Mouse (Mus musculus) cerebellum, adult 8-10 months (tissue): ENCODE measurements at regions not wholly inside any gene's neighbourhood (a gene's known extent, or its start where the extent isn't known, plus 50 kb on each side); places are given as distances from the start of the nearest gene placed in this dataset.
A peak's percentile ranks its signal among the peaks of the same experiment; 100 is the strongest.

Experiments used
- DNase-seq: peaks from one replicate; pipeline ENCODE4 v3.0.0; 2022

DNA sequence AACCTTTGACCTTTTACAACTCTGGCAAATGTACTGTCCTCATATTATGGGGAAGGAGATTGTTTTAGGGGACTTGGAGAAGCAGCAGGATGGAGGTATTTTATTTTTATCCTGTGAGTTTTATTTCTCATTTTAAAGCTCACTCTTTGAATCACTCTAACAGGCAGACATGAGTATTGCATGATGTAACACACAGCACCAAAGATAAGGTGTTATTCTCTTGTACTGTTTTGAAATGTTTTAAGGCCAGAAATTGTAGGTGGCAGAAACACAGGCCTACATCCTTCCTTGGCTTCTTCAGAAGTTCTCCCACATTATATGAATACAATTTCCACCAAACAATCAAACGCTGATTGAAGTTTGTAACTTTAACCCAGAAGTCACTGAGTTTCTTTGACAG, 377.9 kb upstream of the Nr2f1 start:
- DNase-seq, result no peak

DNA sequence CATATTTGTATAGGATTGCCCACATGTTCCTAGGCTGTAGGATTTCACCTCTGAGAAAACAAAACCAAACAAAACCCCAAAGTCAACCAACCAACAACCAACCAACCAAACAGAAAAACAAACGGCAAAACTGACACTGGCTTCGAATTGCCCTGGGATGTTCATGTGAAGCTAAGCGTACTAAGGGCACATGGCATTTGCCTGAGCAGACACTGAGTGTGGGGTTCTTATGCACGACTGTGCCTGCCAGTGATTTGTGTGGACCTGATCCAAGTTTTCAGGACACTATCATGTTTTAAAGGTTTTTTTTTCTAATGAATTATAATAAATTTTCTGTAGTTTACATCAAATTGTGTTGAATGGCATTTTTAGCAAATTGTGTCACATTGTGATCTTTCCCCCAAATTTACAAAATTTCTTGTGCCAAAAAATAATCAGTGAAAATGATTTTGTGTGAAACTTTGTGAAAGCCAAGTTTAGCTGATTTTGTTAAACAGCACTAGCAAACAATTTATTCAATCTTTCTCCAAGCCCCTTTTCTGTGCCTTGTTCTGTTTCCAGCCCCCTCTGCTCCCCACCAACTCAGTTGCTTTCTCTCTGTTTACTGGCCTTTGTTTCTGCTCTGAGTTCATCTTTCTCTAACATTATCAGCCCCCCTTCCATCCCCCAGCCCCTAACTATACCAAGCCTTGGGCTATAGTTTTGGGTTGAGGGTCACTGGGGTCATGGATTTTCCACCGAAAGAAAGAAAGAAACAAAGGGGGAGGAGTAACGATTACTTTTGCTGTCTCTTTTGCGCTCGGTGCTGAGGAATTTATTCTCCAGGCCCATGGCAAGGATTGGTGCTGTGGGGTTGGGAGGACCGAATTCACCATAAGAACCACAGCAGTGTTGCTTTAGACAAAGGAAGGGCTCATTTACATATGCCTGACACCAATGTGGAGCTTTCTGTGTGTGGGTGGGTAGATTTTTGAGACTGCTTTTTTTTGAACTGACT, 377.0 kb upstream of the Nr2f1 start:
- no peak for DNase-seq

DNA sequence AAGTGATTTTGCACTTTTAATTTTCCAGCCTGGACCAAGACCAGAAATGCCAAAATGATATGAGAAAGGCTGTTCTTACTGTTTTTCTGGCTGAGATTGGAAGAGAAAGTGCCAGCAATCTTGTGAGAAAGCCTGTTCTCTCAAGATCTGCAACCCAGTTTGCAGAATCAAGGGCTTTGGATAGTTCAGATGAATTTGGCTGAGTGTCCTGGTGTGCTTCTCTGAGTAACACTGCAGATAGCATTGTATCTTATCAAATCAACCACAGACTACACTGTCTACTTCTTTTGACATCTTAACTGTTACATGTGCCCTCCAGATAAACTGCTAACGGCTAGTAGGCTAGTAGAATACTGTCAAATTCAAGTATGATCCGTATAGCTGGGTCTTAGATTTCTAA, 371.5 kb upstream of the Nr2f1 start:
- DNase-seq, result no peak

DNA sequence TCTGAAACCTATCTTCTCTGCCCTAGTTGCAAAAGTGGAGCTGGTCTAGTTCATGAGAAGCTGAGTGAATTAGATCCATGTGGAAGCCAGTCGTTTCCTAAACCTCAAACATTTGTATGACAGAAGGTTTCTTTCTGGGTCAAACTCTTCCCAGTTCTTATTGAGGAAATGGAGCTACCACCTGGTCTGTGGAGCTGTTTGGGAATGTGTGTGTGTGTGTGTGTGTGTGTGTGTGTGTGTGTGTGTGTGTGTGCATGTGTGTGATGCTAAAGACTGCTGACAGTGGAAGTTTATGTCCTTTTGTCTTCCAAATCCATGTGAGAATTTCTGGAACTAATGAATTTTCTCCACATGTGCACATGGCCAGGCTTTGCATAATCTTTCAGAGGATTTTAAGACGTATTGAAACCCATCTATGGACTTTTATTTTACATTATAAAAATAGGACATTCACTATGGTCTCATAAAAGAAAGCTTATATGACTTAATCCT, 324.9 kb upstream of the Nr2f1 start:
- no peak for DNase-seq

DNA sequence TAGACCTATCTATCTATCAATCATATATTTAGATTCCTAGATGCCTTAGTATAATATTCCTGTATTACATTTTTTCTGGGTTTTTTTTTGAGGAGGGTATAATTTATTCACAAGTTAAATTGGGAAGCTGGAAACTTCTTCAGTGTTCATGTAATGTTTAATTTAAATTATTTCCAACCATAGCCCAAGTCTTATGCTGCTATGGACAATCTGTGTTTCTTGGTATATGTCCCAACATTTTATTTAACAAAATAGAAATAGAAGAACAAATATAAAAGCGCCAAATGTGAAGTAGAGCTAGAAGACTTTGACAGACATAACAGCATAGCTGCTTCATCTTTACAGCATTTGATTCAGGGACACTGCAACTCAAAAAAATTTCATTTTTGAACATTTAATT, 321.2 kb upstream of the Nr2f1 start:
- DNase-seq, result no peak

DNA sequence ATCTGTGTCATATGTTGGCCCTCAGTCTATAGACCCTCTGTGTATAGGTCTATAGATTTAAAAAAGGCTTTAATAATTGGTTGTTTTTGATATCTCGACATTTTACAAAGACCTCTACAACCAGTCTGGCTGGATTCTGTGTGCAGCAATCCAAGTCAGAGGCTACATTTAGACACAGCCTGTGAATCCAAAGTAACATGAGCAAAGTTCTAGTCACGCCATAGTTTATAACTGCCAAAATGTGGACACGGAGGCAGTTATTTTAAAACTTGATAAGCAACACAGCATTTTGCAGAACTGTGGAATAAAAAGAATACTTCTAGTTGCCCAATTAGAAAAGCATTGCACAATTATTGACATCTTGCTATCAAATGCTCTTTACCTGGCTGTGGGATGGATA, 320.6 kb upstream of the Nr2f1 start:
- no peak for DNase-seq

DNA sequence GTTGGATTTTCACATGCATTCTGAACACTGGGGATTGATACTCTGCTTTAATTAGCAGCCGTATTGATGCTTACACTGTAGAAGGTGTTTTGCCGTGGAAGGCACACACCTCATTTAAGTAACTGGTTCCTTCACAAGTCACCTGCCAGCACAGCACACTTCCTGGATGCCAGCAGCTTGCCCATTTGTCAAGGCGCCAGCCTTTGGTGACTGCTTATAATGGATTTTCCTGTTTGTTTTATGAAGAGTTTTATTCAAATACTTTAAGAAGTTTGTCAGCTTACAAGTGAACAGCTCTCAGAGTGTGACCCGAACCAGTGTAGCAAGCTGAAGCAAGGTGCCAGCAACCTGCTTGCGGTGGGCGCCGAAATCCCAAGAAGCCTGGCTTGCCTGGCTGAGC, 301.0 kb upstream of the Nr2f1 start:
- no peak for DNase-seq

DNA sequence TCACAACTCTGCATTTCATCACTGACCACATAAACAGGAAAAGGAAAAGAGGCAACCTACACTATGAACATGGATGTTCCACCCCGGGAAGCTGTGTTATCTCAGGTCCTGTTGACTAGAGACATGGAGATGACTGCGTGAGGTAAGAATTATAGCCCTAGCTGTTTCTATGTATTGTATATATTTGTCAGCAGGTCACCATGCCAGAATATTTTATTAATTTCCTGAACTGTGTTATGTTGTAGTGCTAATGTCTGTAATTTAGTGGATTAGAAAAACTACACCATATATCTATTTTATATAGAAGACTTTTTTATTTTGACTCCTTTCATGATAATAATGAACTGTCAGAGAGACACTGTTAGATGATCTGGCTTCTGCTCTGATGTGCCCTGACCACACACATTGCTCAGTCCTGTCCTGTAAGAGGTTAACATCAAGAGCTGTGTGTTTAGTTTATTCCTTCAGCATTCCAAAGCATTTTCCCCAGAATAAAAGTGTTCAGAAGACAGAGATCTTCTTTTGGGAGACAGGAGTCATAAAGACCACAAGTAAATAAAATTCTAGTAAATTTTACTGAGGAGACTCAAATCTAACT, 284.3 kb upstream of the Nr2f1 start:
- no peak for DNase-seq

DNA sequence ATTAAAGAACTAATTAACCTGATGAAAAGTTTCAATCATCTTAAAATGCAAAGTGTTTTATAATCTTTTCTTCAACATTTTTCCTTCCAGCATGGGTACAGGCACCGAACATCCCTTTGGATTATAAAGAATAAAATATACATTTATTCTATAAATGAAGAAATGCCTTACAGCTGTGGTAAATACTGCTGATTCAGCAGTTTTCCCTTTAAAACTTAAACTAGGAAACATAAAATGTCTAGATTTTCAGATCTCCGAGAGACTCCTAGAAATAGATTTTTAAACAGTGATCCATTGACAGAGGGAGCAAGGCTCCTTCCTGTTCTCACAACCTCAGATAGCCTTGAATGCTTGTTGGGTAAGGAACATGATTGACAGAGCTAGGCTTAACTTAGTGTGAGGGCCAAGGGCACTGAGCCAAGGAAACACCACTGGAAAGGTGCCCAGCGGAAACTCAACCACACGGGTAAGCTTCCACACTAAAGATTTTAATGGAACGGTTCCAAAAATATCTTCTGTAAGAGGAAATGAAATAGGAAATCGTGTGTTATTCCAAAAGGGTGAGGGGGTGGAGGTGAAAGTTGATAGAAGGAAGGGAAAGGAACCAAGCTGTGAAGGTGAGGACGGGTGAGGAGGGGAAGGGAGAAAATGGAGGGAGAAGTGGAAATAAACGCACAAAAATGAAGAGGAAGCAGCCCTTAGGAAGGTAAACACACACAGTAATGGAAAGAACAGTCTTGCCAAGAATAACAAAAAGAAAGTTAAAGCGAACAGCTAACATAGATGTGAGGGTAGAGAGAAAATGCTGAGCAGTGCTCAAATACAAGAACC, 283.6 kb upstream of the Nr2f1 start:
- no peak for DNase-seq

DNA sequence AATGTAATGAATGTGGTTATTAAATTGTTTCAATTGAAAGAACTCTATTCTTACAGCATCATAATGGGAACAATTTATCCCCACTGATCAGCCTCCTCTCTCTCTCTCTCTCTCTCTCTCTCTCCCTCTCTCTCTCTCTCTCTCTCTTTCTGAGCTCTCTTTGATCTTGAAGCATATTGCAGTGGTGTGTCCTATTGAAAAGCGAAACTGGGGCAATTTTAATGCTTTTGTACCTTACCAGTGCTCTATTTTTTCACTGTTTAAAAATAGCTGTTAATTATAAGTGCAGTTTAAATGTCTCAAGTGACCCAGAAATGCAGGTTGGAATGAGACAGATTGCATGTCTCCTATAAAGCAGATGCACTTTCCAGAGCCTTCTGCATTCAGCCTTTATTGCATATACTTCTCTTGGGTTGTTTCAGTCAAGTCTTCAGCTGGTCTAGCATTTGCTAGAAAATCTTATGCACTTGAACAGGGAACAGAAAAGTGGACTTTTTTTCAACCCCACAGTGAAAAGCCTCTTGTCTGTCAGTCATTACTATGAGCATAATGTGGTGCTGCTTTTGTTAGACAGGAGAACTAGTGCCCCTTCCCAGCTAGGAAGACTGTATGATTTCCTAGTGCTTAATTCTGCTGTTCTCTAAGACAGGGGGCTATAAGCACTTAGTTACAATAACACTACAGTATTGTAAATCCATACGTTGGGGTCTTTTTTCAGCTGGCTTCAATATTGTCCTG, 251.9 kb upstream of the Nr2f1 start:
- DNase-seq, result no peak

DNA sequence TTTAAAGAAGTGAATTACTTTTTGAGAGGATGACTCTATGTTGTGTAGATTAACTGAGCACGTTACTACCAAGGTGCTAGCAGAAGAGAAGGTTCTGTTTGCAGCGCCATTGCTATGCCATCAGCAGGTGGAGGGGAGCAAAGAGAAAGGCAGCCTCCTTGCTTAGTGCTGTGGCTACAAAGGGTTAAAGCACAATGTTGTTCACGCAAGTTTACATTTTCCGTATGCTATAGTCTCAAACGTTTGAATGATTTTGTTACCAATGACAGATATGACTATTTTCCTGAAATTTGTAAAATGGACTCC, 247.1 kb upstream of the Nr2f1 start:
- no peak for DNase-seq

DNA sequence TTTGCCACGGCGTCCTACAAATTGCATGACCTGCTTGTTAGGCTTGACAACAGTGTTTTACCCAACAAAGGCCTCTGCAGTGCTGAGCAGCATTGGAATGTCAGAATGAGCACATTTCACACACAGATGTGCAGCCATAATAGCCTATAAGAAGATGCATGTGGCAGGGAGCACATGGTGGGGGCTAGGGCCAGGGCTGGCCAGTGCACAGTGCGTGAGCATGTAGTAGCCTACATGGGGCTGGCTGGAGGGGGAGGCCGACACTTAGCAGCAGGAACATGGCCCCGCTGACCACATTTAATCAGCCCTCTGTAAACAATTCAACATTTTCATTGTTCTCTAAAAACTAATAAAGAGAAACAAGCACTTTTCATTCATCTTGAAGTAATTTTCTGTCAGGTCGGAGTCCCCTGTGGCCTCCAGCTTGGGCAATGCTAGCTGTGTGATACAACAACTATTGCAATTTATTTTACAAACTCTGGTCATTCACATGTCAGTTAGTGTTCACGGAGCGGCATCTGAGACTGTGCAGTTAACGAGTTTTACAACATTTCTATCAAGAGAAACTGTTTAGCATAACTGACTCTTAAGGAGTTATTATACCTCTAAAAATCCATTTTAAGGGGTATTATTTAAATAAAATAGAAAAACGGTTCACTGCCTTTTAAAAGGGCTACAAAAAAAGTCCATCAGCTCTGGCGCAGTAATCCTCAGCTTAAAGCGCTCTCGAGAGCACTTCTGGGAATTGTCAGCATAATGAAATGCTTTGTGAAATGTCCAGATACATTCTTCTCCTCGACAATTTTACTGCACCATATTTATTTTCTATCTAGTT, 246.6 kb upstream of the Nr2f1 start:
- no peak for DNase-seq

DNA sequence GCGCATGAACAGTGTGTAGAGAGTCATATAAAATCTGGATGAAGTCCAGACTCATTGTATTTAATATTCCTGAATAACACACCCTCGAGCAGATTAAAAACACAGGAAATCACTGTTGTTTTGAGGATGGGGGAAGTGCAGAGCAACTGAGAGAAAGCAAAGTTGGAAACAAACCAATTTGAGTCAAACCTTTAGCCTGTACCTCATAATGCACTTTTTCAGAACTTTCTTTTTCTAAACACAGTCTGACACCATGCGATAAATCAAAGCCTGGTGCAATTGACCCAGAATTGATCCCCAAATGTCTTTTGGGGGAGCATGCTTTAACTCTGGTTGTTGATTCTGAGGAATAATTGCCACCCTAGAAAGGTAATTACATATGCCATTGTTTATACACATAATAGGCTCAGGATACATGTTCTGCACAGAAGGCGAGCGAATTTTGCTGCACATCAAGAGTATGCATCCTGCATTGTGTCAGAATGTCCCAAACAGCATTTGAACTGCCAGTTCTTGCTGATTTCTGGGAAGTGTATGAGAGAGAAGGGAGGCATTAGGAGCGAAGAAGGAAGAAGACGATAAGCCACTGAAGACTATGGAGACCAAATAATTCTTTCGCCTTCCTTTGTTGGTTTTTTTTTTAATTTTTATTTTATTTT, 245.3 kb upstream of the Nr2f1 start:
- DNase-seq, result no peak

DNA sequence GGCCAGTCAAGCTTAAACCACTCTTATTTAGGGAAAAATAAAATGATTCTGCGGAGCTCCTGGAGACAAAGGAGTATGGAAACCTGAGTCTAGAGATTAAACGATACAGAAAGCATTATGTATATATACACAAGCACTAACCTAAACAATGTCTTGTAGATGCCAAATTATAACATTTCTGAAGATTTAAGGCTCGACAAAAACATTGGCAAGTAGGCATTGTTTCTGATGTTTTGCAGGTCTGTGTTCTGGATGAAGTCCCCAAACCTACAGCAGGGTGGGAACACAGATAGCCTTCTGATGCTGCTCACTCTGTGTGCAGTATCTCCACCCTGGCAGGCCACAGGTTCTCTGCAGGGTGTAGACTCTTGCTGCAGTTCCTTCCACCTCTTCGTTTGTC, 228.9 kb upstream of the Nr2f1 start:
- no peak for DNase-seq

DNA sequence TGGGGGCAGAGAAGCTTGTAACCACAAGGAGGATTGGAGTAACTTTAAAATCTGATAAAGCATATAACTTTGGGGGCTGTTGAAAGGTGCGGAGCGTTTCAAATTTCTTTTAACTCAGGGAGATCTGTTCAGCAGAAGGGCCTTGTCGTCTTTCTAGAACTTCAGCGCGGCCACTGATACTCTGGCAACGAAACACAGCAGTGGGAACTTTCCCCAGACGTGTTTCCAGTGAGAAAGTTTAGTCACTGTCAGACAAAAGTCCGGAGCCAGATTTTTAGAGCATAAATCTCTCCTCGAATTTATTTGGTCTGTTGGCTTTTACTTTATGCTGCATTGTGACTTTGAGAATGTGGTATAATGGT, 228.5 kb upstream of the Nr2f1 start:
- DNase-seq, result no peak

DNA sequence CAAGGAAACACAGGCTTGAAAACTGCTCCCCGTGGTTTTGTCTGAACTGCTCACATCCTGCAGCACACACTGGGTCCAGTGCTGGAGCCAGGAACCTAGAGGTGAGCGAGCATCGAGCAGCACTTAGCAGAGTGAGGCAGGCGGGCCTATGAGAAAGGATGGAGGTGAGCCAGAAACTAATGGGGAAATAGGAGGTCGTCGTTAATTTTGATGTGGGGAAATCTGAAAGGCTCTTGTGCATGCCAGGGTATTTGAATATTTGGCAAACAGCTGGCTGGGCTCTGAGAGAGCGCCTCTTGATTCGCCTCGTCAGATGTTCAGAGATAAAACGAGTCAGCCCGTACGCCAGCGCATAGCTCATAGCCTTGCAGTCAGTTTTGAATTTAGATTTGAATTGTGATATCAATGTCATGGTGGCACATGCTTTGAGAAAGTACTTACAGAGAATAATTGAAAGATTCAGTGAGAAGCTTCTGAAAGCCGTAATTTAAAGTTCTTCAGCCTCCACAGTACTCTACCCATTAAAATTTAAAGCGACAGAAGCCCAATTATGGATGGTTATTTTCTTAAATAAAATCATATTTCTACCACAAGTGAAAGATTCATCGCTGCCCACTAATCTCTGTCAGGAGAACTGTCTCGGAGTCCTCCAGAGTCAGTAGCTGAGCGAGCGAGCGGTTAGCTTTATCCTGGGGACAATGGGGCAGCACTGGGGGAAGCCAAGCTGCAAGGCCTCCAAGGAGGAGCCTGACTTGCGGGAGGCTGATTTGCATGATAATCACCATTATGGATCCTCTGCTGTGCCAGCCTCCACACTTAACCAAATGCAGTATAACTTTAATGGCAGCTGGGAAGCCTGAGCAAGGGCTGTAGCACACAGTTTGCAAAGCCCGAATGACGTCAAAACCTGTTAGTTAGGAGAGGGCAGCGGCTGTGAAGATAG, 227.9 kb upstream of the Nr2f1 start:
- no peak for DNase-seq

DNA sequence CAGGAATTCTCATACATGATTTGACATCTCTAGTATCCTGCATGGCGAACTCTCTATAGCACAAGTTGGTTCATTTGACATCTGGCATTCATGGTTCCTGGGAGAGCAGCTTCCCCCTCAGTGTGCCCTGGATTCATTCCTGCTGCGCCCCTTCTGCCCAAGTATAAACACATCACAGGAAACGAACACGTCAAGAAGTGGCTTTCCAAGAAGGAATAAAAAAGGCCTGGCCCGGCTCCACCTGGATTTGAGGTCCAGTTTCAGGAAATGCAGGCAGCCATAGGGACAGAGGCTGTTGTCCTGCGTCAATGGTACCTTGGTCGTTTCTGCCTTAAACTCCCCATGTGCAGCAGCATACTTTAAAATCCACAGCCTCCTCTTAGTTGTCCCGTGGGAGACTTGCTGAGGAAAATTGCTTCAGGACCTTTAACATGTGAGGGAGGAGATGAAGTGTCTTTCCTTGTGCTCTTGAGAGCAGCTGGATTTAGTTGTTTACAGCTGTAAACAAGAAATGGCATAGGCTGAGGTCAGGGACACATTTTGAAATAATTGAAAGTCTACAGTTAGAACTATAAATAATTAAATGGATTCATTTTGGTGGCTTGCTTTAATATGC, 226.9 kb upstream of the Nr2f1 start:
- no peak for DNase-seq

DNA sequence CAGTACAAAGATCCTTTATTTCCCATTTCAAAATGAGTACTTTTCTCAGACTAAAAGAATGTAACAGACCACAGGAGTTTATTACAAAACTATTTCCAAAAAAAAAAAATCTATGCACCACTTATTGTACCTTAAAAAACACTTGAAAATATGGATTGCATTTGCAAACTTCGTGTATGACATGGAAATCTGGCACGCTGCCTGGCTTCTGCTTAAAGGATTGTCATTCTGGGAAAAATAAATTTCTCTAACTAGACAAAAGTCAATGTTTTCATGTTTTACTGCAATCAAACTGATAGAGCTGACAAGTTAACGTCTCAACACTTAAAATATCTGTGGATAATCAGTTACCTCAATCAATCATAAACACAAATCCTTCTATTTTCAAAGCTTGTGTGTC, 205.5 kb upstream of the Nr2f1 start:
- no peak for DNase-seq

DNA sequence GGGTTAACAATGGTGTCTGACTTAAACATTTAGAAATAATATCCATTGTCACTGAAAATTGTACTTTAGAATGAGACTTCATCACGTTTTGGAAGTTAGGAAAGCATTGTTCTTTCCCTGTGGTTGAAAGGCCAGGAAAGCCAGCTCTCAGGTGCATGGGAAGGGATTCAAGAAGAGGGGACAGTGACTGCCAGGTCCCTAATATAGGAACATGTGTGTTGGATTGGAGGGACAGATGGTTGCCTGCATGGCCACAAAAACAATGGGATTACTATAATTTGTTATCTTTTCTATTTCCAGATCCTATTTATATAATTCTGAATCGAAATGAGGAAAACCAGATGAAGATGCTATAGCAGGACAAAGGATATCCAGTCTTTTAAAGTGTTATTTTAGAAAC, 184.2 kb upstream of the Nr2f1 start:
- peak; percentile 29 for DNase-seq

DNA sequence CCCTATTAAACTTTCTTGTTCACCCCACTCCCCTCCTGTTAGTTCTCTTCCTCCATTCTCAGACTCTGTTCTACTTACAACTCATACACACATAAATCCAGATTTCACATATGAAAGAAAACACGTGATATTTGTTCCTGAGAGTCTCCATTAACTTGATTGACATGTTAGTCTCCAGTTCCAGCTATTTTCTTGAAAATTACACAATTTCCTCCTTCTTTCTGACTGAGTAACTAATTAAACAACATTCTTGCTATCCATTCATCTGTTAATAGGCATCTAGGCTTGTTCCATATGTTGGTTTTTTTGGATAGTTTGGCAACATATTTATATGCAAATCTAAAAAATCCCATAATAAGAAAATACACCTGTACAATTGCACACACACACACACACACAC, 161.7 kb upstream of the Nr2f1 start:
- DNase-seq, result no peak
